ENCODE assay signal across 8 mouse cellular contexts in genomic region chr9:51977439-51978000, GRCm38 (mm10). TPM values are rescaled to one million over a fixed set of nuclear protein-coding genes. Genes with fewer than 3 reads are reported as not detected.
DNase-seq lines count a peak whose midpoint lies in the region; ATAC-seq and TF ChIP-seq lines count a peak whose summit lies in the region.

No protein-coding gene starts in this region.

- H3K27me3 ChIP-seq in ES-Bruce4 (ENCODE audit: control insufficient read depth, insufficient read depth, low read length, poor library complexity, severe bottlenecking), result no peaks in the 10 kb centered on the region
- no peaks in the 10 kb centered on the region for H3K27me3 ChIP-seq in forebrain, embryonic 14.5 days (replicated peaks; ENCODE audit: control insufficient read depth, insufficient read depth, low read length)
- no peaks in the 10 kb centered on the region for H3K27me3 ChIP-seq in liver, postnatal 0 days (ENCODE audit: insufficient read depth, low read length)

- intact Hi-C loops in heart, postnatal 14 days (cut with DNase I), result loop anchor here (5.0 kb wide), 1 partner anchor 310 kb away; no protein-coding TSS in a partner anchor

- no peaks in the 10 kb centered on the region for H3K4me1 ChIP-seq in ES-Bruce4 (ENCODE audit: control insufficient read depth, insufficient read depth, low read length)
- no peaks in the 10 kb centered on the region for H3K4me1 ChIP-seq in forebrain, embryonic 14.5 days (ENCODE audit: control insufficient read depth, insufficient read depth, low read length)
- peaks cover 7% of the 10 kb centered on the region; the same call in 1 of the 2 replicates for H3K4me1 ChIP-seq in liver, postnatal 0 days (ENCODE audit: insufficient read depth)

- TF ChIP-seq CTCF in ES-Bruce4 (IDR thresholded peaks at IDR 0.05; ENCODE audit: low read depth, low read length), result peak; percentile 70
- peak; percentile 80 for TF ChIP-seq CTCF in liver, postnatal 0 days (IDR thresholded peaks at IDR 0.05; ENCODE audit: low read depth)

- peak; percentile 79 for ATAC-seq in cerebellum, adult (ENCODE audit: insufficient number of reproducible peaks, low FRiP score, low TSS enrichment)
- ATAC-seq in forebrain, embryonic 14.5 days, result peak; percentile 76
- ATAC-seq in liver, postnatal 0 days, result peak; percentile 92
- peak; percentile 55; the same call in 1 of the 2 replicates for ATAC-seq in neutrophil, adult 5-6 weeks (ENCODE audit: extremely low read depth, insufficient number of reproducible peaks, low FRiP score, poor library complexity, severe bottlenecking)

- H3K27ac ChIP-seq in ES-Bruce4 (ENCODE audit: insufficient read depth, low read length), result no peak overlapping the region
- no peak overlapping the region for H3K27ac ChIP-seq in forebrain, embryonic 14.5 days (ENCODE audit: low read depth, low read length)
- H3K27ac ChIP-seq in liver, postnatal 0 days (ENCODE audit: low read depth), result peak overlapping the region; percentile 29

- WGBS in forebrain, embryonic 14.5 days, result 40% methylated on average over 5 of the region's 5 CpGs
- WGBS in liver, postnatal 0 days (ENCODE audit: insufficient replicate concordance), result 35% methylated on average over 5 of the region's 5 CpGs

- no peak overlapping the region for H3K4me2 ChIP-seq in forebrain, embryonic 14.5 days (ENCODE audit: low read length)
- no peak overlapping the region for H3K4me2 ChIP-seq in liver, postnatal 0 days (ENCODE audit: low read depth, low read length)

- TF ChIP-seq EP300 in ES-Bruce4 (IDR thresholded peaks at IDR 0.05; ENCODE audit: insufficient read depth, low read depth, low read length), result no peak
- TF ChIP-seq EP300 in liver, postnatal 0 days (IDR thresholded peaks at IDR 0.05; ENCODE audit: low read depth), result 0 out of 2 replicates have a peak, but pooled peaks have one; percentile 26

- no peaks in the 10 kb centered on the region for H3K36me3 ChIP-seq in ES-Bruce4 (ENCODE audit: control insufficient read depth, insufficient read depth, low read length, poor library complexity, severe bottlenecking)
- H3K36me3 ChIP-seq in forebrain, embryonic 14.5 days (ENCODE audit: control insufficient read depth, insufficient read depth, low read length), result no peaks in the 10 kb centered on the region
- no peaks in the 10 kb centered on the region for H3K36me3 ChIP-seq in liver, postnatal 0 days (replicated peaks; ENCODE audit: insufficient read depth, low read length)

- no peak overlapping the region for H3K9ac ChIP-seq in ES-Bruce4 (ENCODE audit: low read depth, poor library complexity, severe bottlenecking)
- H3K9ac ChIP-seq in forebrain, embryonic 14.5 days (ENCODE audit: low read length), result no peak overlapping the region
- no peak overlapping the region for H3K9ac ChIP-seq in liver, postnatal 0 days (replicated peaks)

- TF ChIP-seq POLR2A in ES-Bruce4 (IDR thresholded peaks at IDR 0.05; ENCODE audit: insufficient read depth, low read length), result no peak

- no peak overlapping the region for H3K4me3 ChIP-seq in ES-Bruce4 (ENCODE audit: low read depth, low read length)
- H3K4me3 ChIP-seq in forebrain, embryonic 14.5 days (ENCODE audit: low read depth, low read length), result no peak overlapping the region
- H3K4me3 ChIP-seq in liver, postnatal 0 days (ENCODE audit: low read depth, low read length), result no peak overlapping the region

- H3K9me3 ChIP-seq in ES-Bruce4 (replicated peaks; ENCODE audit: control insufficient read depth, insufficient read depth, low read length, poor library complexity, severe bottlenecking), result no peaks in the 10 kb centered on the region
- H3K9me3 ChIP-seq in forebrain, embryonic 14.5 days (replicated peaks; ENCODE audit: control insufficient read depth, low read length), result no peaks in the 10 kb centered on the region
- H3K9me3 ChIP-seq in liver, postnatal 0 days (ENCODE audit: low read length), result no peaks in the 10 kb centered on the region

- peak; percentile 76 for DNase-seq in forebrain, embryonic 14.5 days (ENCODE audit: low spot score)
- peak; percentile 81 to 86 for DNase-seq in heart, postnatal 14 days
- DNase-seq in kidney, postnatal 4 days, result peak; percentile 90 to 92
- peak; percentile 83 for DNase-seq in liver, postnatal 0 days
- peak; percentile 43 for DNase-seq in testis, postnatal 14 days (ENCODE audit: low spot score)

RNA-seq across cellular contexts. Expression of gene Fdx1, which starts 14.2 kb away (rescaled TPM):
- polyA plus RNA-seq in ES-Bruce4 (2011; ENCODE audit: insufficient read depth, insufficient read length, low read depth, missing spikeins), result 16.1 and 17.0 TPM in 2 replicates
- 50.7 and 55.1 TPM in 2 replicates for polyA plus RNA-seq in forebrain, embryonic 14.5 days (2014; fragmentation: Nextera tagmentation; extraction: Ambion mirVana)
- 10 to 100 TPM; 98.1 to 99.2 TPM for total RNA-seq in heart, postnatal 14 days (2021)
- polyA plus RNA-seq in liver, postnatal 0 days (2015; fragmentation: Nextera tagmentation; extraction: Ambion mirVana), result 135 and 150 TPM in 2 replicates
- total RNA-seq in neutrophil, adult 5-6 weeks (2017), result 2.6 and 3.2 TPM in 2 replicates
